Mouse (Mus musculus) embryonic facial prominence, embryonic 11.5 days (tissue): ENCODE measurements at regions not wholly inside any gene's neighbourhood (a gene's known extent, or its start where the extent isn't known, plus 50 kb on each side); places are given as distances from the start of the nearest gene placed in this dataset.

Source experiments
- ATAC-seq: fragments of 200-750 bp; cut with Nextera tagmentation; replicated peaks from 2 replicates; pipeline ENCODE4 v1.8.0; 2017; ENCODE audit warnings: low read depth; ENCODE audit not compliant: insufficient number of reproducible peaks, low FRiP score, low TSS enrichment
- DNase-seq: peaks from one replicate; pipeline ENCODE4 v3.0.0-alpha.2; 2015; ENCODE audit warnings: low spot score
- H3K27ac ChIP-seq: fragments of 300-500 bp; sonication (generic); replicated peaks from 2 replicates; pipeline ENCODE4 v1.5.1; 2014; ENCODE audit warnings: mild to moderate bottlenecking, low read depth, low read length, control low read depth
- H3K27me3 ChIP-seq: fragments of 300-500 bp; sonication (generic); 2 replicates; pipeline ENCODE4 v1.6.1; 2014; ENCODE audit warnings: mild to moderate bottlenecking, low read length, moderate library complexity, mixed read lengths; ENCODE audit not compliant: control insufficient read depth, insufficient read depth
- H3K36me3 ChIP-seq: fragments of 300-500 bp; sonication (generic); replicated peaks from 2 replicates; pipeline ENCODE4 v1.6.1; 2014; ENCODE audit warnings: low read depth, mild to moderate bottlenecking, low read length, moderate library complexity, mixed read lengths; ENCODE audit not compliant: control insufficient read depth, insufficient read depth
- H3K4me1 ChIP-seq: fragments of 300-500 bp; sonication (generic); 2 replicates; pipeline ENCODE4 v1.6.1; 2014; ENCODE audit warnings: low read length, mixed read lengths; ENCODE audit not compliant: control insufficient read depth, insufficient read depth
- H3K4me2 ChIP-seq: fragments of 300-500 bp; sonication (generic); 2 replicates; pipeline ENCODE4 v1.6.1; 2014; ENCODE audit warnings: low read depth, mild to moderate bottlenecking, control low read depth, low read length, moderate library complexity
- H3K4me3 ChIP-seq: fragments of 300-500 bp; sonication (generic); 2 replicates; pipeline ENCODE4 v1.5.1; 2014; ENCODE audit warnings: low read depth, low read length, control low read depth
- H3K9ac ChIP-seq: fragments of 300-500 bp; sonication (generic); replicated peaks from 2 replicates; pipeline ENCODE4 v1.6.1; 2014; ENCODE audit warnings: mild to moderate bottlenecking, control low read depth, low read length
- H3K9me3 ChIP-seq: fragments of 300-500 bp; sonication (generic); replicated peaks from 2 replicates; pipeline ENCODE4 v1.6.1; 2016; ENCODE audit warnings: mild to moderate bottlenecking, low read length, inconsistent platforms, mixed read lengths; ENCODE audit not compliant: control insufficient read depth
- WGBS: fragments of 180-500 bp; shearing (Covaris S2); extraction: QIAGEN DNeasy Blood & Tissue Kit; methylation state at CpG from one replicate; pipeline ENCODE4 v1.1.7; 2014; 5-methylcytosine and 5-hydroxymethylcytosine counted together

GRCm38 (mm10) chr14:72371702-72372277 is 119.8 kb downstream of the Gm9195 start:
- Histone ChIP-seq H3K9me3 (no peaks in the 10 kb centered on the region), H3K4me1 (no peaks in the 10 kb centered on the region), H3K4me2 (no peak overlapping the region), H3K9ac (no peak overlapping the region), H3K27ac (no peak overlapping the region), H3K4me3 (no peak overlapping the region), H3K36me3 (no peaks in the 10 kb centered on the region), H3K27me3 (no peaks in the 10 kb centered on the region)
- peak; percentile 58 for ATAC-seq
- DNase-seq: peak; percentile 86
- 6% methylated on average over 10 of the region's 10 CpGs for WGBS

GRCm38 (mm10) chr14:72360829-72361520 is 130.7 kb downstream of the Gm9195 start:
- 79% methylated on average over 4 of the region's 4 CpGs for WGBS
- ATAC-seq: no peak

GRCm38 (mm10) chr14:72360181-72360580 is 131.5 kb downstream of the Gm9195 start:
- Histone ChIP-seq H3K4me3 (no peak overlapping the region), H3K27me3 (no peaks in the 10 kb centered on the region), H3K27ac (no peak overlapping the region), H3K9ac (no peak overlapping the region), H3K36me3 (no peaks in the 10 kb centered on the region), H3K4me1 (no peaks in the 10 kb centered on the region), H3K9me3 (no peaks in the 10 kb centered on the region), H3K4me2 (no peak overlapping the region)
- DNase-seq (no peak), ATAC-seq (no peak)
- WGBS: 87% methylated on average over 7 of the region's 7 CpGs

More at GRCm38 (mm10) chr14:72360829-72361520, 130.7 kb downstream of the Gm9195 start:
- Histone ChIP-seq H3K27ac (no peak overlapping the region), H3K4me1 (no peaks in the 10 kb centered on the region), H3K4me2 (no peak overlapping the region), H3K36me3 (no peaks in the 10 kb centered on the region), H3K27me3 (no peaks in the 10 kb centered on the region), H3K9ac (no peak overlapping the region), H3K4me3 (no peak overlapping the region), H3K9me3 (no peaks in the 10 kb centered on the region)
- DNase-seq: no peak

- DNase-seq (no peak), ATAC-seq (no peak)
- Histone ChIP-seq H3K4me2 (no peak overlapping the region), H3K4me1 (no peaks in the 10 kb centered on the region), H3K36me3 (no peaks in the 10 kb centered on the region), H3K9me3 (no peaks in the 10 kb centered on the region), H3K27ac (no peak overlapping the region), H3K9ac (no peak overlapping the region), H3K4me3 (no peak overlapping the region), H3K27me3 (no peaks in the 10 kb centered on the region)
- WGBS: 86% methylated on average over 3 of the region's 3 CpGs
Observed at GRCm38 (mm10) chr14:72357915-72358314, 133.7 kb downstream of the Gm9195 start.

GRCm38 (mm10) chr14:72342181-72342580 is 149.5 kb downstream of the Gm9195 start:
- H3K4me3 ChIP-seq: no peak overlapping the region
- H3K9ac ChIP-seq: no peak overlapping the region
- H3K9me3 ChIP-seq: no peaks in the 10 kb centered on the region
- no peaks in the 10 kb centered on the region for H3K36me3 ChIP-seq
- no peak overlapping the region for H3K27ac ChIP-seq
- DNase-seq (peak; percentile 10), ATAC-seq (no peak)
- no peak overlapping the region for H3K4me2 ChIP-seq
- H3K27me3 ChIP-seq: no peaks in the 10 kb centered on the region
- H3K4me1 ChIP-seq: no peaks in the 10 kb centered on the region
- 59% methylated on average over 5 of the region's 5 CpGs for WGBS

- Histone ChIP-seq H3K27me3 (no peaks in the 10 kb centered on the region), H3K9me3 (no peaks in the 10 kb centered on the region), H3K4me1 (no peaks in the 10 kb centered on the region), H3K27ac (no peak overlapping the region), H3K36me3 (no peaks in the 10 kb centered on the region), H3K4me2 (no peak overlapping the region), H3K9ac (no peak overlapping the region), H3K4me3 (no peak overlapping the region)
- 61% methylated on average over 14 of the region's 14 CpGs for WGBS
- peak; percentile 11 for DNase-seq
- no peak for ATAC-seq
Observed at GRCm38 (mm10) chr14:72341590-72342154, 150.0 kb downstream of the Gm9195 start.

- no peak overlapping the region for H3K9ac ChIP-seq
- no peaks in the 10 kb centered on the region for H3K27me3 ChIP-seq
- H3K4me2 ChIP-seq: no peak overlapping the region
- no peak for DNase-seq
- no peaks in the 10 kb centered on the region for H3K9me3 ChIP-seq
- no peak overlapping the region for H3K27ac ChIP-seq
- no peak for ATAC-seq
- H3K4me3 ChIP-seq: no peak overlapping the region
- H3K4me1 ChIP-seq: no peaks in the 10 kb centered on the region
- no peaks in the 10 kb centered on the region for H3K36me3 ChIP-seq
- 85% methylated on average over 1 of the region's 1 CpGs for WGBS
Observed at GRCm38 (mm10) chr14:72338046-72338445, 153.6 kb downstream of the Gm9195 start.

- Histone ChIP-seq H3K4me1 (no peaks in the 10 kb centered on the region), H3K9me3 (no peaks in the 10 kb centered on the region), H3K4me2 (no peak overlapping the region), H3K4me3 (no peak overlapping the region), H3K36me3 (no peaks in the 10 kb centered on the region), H3K9ac (no peak overlapping the region), H3K27ac (no peak overlapping the region), H3K27me3 (no peaks in the 10 kb centered on the region)
- DNase-seq: no peak
- ATAC-seq: no peak
Observed at GRCm38 (mm10) chr14:72303856-72304255, 187.8 kb downstream of the Gm9195 start.
